Mouse (Mus musculus) urinary bladder, postnatal 25 days (tissue): ENCODE results near the gene Kazn.

ENCODE experiments used
- DNase-seq: peaks from one replicate; pipeline ENCODE4 v3.0.0; 2022; ENCODE audit warnings: low spot score

Gene Kazn

DNA sequence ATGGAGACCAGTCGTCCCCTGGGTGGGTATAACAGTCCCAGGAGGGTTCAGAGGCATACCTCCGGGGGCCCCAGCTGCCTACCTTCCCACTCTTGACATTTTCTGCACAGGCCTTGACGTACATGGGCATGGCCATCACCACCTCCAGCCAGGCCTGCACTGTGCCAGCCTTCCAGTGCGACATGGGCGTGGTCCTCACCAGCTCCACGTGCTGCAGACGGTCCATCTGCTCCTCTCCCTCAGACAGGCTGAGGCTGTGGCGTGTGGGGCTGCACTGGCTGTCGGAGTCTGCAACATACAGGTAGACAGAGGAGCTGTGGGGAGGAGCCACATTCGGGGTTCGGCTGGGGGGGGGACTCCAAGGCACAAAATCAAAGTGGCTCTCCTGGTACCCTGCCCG lies 121.2 kb downstream of the Kazn start:
- DNase-seq, result no peak

DNA sequence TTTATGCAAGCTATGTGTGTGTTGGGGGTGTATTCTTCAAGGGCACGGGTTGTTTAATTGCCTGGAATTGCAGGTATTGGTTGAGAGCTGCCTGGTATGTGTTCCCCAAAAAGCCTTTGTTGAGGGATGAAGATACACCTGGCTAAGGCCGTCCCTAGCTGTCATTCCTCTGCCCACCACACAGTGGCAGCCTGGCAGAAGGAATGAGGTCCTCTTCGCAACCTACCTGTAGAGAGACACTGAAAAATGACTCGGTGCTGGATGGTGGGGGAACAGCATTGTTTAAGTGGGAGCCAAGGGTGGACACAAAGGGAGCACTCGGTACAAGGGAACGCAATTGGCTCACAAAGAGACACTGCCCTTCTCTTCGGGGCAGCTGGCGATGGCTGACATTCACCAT lies 125.9 kb downstream of the Kazn start:
- DNase-seq, result peak; percentile 26

DNA sequence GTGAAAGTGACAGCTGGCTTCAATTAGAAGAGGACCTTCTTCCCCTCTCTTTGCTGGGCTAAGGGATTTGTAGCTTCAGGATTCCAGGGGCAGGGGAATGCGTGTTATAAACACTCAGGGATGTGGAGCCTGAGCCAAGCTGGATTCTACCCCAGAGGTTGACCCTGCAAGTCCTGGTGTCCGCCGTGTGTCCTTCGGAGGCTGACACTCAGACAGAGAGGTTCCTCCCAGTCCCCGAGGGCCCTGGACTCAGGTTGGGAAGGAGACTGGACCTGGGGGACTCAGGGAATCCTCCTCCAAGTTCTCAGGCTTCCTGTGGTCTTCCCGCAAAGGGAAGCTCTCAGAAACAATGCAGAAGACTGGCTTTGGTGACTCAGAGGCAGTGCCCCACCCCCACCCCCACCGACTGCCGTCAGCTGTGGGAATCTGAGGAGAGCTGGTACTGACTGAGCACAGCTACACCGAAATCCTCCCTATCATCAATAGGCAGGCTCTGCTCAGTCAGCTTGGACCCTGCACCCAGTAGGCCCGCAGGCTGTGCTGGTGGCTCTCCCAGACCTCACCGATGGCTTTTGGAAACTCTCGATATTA lies 136.0 kb downstream of the Kazn start:
- DNase-seq, result no peak

DNA sequence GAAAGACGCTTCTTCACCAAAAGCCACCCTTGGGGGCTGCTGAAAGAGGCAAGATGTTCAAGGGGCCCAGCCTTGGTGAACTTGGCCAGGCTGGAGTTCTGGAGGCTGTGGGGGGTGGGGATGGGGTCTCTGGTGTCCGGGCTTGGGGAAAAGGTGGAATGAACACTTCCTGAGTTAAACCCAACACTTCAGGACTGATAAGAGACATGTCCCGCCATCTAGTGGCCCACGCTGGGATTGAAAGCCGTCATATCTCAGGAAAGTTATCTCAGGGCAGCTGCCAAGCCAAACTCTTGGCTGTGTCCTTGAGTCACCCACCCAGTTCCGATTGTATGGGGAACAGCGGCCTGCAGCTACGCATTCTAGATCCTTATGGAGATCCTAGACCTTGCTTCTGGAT lies 140.9 kb downstream of the Kazn start:
- peak; percentile 70 for DNase-seq

DNA sequence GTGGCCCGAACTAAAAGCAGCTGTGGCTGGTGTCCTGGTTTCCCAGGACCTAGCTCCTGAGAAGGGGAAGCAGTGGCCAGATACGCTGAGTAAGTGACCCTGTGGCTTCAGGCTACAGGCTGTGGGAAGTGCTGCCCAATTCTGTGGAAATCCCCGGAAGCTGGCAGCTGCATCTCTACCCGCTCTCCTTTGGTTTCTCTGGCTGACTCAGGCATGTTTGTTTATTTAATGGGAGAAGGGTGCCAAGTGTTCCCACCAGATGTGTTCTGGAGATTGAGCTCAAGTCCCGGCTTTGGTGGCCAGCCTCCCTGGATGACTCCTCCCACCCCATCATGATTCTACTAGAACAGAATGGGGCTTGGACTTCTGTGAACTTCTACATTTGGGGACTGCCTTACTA lies 141.3 kb downstream of the Kazn start:
- peak; percentile 33 for DNase-seq

DNA sequence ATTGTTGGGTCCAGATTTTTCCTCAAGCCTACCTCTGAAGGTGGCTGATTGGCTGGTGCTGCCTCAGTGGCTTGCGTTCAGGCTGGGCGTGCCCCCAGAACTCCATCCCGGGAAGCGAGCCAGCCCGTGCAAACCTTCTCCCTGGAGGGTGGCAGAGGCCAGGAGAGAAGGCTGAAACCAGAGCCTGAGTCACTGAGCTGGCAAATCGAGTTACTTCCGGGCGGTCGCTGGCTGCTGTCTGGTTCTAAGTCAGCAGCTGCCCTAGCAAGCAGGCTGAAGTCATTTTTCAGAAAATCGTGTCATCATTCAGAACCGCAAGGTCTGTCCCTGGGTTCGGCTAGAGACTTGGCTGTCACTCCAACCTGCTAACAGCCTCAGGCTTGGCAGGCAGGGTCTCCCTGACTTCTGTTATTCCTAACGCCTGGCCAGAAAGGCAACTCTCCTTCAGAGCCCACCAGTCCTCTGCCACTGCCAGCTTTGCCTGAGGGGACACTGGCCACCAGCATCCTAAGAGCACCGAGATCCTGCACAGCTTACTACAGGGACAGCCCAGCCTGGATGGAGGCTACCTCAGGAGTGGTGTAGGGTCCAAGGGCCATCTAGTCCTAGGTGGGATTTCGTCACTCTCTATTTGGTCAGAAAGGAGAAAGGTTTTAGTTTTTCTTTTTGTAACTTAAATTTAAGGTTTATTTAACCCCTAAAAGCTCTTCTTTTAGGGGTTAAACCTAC lies 143.5 kb downstream of the Kazn start:
- peak; percentile 65 for DNase-seq

DNA sequence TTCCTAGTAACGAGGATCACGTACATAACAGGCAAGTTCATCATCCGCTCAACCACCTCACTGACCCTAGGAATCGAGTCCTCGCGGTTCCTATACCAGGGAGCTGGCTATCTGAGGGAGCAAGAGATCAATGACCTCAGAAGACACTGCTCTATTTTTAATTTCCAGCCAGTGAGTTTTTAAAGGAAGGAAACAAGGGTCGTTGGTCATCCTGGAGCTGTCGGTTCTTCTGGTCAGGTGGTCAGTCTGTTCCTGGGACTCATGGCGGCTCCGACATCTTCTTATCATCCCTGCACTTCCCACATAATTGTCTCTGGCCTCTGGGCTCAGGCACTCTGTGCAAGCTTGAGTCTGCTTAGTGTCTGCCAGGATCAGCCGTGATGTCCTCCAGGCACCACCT lies 144.8 kb downstream of the Kazn start:
- DNase-seq, result no peak

DNA sequence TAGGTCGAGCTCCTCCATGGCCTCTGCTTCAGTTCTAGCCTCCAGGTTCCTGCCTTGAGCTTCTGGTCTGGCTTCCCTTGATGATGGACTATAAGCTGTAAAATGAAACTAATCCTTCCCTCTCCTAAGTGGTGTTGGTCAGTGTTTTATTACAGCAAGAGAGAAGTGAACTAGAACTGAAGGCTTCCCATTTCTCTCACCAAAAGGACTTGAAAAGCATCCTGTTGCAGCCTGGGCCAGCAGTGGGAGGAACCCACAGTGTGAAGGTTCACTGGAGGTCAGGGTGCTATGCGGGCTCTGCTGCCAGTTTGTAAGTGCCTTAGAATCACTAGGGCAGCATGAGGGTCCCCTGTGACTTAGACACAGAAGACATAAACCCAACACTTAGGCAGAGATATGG lies 148.1 kb downstream of the Kazn start:
- no peak for DNase-seq

DNA sequence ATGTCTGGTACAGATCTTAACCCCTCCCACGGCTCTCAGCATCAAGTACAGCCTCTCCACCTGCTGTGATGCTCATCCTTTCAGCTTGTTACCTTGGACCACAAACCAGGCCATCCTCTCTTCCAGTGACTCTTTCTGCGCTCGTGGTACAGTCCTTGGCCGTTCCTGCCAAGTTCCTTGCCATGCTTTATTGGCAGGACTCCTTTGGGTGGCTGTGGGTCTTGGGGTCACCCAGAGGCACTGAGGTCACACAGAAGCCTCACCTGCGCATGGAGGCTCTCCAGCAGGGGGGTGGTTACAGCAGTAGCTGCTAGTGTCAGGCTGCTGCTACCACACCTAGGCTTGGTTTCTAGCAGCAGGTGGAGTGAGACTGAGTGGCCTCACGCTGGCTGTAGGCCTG lies 149.2 kb downstream of the Kazn start:
- no peak for DNase-seq

DNA sequence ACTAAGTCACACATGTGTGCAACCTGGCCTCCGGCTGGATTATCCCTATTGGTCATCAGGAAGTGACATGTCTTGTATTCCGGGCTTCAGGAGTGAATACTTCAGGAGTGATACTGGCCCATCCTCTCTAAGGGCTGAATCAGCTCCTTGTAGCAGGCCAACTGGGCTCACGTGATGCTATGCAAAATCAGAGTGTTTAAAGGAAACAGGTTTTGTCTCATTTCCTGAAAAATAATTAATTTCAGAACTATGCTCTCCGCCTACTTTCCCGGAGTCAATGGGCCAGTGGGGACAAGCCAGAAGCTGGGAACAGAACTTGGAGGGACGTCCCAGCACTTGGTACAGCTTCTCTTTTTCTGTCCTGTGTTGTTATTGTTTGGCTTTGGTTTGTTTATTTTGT lies 150.4 kb downstream of the Kazn start:
- no peak for DNase-seq

DNA sequence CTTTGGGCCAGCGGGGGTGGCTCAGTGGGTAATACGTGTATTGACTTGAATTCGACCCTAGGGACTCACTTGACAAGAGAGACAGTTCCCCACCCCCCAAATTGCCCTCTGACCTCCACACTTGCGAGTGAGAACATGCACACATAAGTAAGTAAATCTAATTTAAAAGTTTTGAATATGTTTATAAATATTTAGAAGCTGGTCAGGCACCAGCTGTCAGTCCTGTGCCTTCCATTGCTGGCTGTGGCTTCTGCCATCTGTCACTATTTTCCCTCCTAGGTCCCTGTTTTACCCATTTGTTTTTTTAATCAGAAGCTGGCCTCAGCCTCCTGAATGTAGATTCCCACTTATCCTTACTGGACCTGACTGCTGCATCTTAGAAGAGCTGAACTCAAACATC lies 150.8 kb downstream of the Kazn start:
- no peak for DNase-seq

DNA sequence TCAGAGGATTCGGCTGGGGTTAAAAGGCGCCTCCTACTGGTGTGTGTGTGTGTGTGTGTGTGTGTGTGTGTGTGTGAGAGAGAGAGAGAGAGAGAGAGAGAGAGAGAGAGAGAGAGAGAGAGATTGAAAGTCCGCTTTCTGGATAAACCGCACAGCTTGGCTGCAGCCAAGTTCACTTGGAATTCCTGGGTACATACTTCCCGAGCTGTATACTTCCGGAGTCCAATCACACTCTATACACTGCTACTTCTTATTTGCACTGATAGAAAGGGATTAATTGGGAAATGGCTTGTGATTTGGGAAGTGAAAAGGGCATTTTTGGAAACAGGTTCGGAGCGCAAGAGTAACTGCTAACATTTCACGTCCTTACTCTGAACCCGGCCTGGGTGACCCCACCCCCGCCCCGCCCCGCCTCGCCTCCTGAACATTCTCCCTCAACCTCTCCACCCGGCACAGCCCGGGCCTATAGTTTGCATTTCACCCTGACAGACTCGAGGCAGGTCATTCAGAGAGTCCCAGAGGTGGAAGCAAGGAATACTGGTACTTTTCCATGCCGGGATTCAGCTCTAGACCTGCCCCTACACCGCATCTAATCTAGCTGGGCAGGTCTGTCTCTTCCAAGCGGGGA lies 154.2 kb downstream of the Kazn start:
- DNase-seq, result no peak

DNA sequence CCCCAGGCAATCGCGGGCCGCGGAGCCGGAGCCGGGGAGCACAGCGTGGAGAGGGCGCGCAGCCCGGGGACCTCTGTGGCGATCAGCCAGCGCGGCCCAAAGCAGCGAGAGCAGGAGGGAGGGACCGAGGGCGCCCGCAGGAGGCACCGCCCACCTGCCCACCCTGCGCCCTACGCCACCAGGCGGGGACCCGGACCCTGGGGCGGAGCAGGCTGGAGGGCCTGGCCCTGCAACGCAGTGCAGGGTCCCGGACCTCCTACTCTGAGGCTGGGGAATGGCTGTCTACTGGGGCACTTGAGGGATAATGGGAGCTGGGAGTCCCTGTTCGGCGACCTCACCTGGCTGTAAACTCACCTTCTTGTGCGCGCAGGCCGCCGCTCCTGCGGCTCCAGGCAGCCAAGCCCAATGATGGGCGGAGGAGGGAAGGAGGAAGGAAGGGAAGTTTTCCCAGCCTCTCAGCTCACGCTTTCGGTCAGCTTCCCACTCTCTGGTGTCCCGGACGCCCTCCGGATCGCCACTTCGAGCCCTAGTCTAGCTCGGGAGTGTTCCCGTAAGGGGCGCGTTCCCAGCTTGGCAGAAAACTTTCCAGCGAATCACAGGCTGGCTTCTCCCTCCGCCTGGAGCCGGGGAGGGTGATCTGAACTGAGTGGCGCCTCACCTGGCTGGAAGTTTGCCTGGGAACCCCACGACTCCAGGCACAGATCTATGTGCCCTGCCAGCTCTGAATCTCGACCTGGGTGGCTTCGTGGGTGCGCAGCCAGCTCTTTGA lies 154.9 kb downstream of the Kazn start, which contains the start of gene Tmem51:
TSS of gene Tmem51 (minus strand) at position 174 of the 769 bp plus-strand sequence.
- peak; percentile 67 for DNase-seq

DNA sequence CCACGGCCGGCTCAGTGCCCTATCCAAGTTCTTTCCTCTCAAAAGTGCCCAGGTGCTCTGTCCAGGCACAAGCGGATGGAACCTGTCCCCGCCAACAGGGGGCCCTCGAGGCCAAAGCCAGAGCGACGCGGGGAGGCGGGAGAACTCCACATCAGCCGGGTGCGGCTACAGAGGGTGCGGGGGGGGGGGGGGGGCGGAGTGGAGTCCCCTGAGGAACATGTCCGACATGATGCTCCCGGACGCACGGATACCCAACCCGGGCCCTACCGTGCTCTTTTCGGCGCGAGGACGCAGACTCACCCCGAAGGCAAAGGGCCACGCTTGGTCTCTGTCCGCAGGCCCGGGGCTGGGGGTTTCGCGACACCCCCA lies 155.5 kb downstream of the Kazn start:
- DNase-seq, result peak; percentile 82

DNA sequence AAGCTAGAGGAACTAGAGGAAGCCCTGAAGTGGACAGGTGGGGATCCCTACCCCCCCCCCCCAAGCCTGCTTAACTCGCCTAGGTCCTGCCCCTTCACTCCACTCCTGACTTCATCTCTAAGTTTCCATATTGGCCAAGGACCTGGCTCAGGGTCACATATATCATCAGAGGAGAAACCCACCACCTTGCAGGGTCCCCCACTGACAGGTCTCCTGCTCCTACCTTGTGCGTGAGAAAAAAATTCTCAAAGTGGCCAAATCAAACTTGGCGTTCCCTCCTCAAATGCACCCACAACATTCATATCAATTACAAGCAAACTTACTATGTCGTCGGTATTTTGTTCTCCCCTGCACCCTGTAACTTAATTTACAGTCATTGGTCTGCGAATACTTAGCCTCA lies 156.0 kb downstream of the Kazn start:
- no peak for DNase-seq

DNA sequence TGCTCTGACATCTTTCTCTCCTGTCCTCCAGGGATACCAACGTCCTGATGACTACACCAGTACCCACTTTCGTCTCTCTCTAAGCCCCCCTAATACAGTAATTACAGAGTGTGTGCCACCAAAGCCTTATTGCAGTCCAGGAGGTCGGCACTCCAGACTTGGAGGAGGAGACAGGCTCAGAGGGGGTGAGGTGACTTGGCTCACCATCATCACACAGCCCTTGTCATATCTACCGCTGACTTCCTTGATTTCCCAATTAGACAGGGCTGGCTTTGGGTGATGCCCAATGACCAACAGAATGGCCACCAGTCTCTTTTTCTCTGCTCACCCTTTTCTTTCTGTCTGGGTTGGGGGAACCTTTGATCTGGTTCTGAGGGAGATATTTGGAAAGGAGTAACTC lies 156.5 kb downstream of the Kazn start:
- no peak for DNase-seq

DNA sequence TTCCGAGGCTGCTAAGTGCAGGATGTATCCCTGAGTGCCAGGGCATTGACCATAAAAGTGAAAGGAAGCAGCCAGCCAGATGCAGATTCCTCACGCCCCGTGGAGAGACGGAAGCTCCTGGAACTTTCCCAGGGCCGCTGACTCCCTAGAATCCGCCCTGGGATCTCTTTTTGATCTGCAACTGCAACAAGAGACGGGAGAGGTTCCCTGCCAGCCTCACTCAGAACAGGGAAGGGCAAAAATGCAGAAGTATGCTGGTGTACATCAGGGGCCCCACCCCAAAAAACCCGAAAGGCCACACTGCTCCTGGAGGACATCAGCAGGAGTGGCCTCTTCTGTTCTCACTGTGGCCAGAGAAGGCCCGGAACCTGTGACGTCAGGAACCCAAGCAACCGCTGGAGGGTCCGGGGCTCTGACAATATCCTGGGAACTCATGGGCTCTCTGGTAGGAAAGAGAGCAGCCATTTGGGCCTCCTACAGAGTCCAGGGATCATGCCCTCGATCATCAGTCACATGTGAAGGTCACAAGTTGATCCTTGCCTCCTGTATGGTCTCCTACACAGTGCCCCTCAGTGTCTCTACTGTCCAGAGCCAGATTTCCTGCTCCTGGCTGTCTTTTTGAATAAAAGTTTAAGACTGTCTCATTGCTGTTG lies 157.4 kb downstream of the Kazn start:
- DNase-seq, result no peak

DNA sequence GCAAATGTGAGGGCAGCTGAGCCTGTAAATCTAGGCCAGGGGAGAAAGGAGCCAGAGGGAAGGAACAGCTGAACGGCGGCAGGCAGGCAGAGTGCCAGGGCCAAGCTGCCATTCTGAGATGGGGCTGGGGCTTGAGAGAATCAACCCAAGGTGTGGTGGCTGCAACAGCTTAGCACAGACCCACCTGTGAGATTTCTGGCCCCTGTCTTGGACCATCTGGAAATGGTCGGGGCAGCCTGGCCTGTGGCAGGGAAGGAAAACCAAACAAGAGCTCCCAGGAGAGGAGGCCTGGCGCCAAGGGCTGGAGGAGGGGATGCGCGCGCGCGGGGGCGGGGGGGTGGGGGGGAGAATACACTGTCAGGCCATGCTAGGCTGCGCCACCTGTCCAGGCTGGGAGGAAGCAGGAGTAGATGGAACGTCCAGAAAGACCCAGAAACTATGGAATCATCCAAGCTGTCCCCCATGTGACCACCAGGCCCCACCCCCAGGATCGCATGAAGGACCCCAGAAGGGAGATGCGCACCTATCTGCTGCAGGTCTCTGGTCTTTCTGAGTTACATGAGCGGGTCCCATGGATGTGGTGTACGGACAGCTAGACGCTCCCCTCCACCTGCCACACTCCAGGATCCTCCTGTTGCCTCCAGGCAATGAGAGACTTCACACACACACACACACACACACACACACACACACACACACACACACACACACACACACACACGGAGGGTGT lies 158.1 kb downstream of the Kazn start:
- DNase-seq, result no peak

DNA sequence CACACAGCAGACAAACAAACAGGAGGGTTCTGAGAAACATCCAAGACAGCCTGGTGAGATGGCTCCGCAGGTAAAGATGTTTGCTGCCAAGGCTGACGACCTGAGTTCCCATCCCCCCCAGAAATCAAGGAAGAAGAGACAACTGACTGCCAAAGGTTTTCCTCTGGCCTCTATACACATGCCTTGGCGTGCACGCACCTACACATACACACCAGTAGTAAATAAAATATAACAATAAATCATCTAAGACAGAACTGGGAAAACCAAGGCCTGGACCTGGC lies 158.8 kb downstream of the Kazn start:
- no peak for DNase-seq

DNA sequence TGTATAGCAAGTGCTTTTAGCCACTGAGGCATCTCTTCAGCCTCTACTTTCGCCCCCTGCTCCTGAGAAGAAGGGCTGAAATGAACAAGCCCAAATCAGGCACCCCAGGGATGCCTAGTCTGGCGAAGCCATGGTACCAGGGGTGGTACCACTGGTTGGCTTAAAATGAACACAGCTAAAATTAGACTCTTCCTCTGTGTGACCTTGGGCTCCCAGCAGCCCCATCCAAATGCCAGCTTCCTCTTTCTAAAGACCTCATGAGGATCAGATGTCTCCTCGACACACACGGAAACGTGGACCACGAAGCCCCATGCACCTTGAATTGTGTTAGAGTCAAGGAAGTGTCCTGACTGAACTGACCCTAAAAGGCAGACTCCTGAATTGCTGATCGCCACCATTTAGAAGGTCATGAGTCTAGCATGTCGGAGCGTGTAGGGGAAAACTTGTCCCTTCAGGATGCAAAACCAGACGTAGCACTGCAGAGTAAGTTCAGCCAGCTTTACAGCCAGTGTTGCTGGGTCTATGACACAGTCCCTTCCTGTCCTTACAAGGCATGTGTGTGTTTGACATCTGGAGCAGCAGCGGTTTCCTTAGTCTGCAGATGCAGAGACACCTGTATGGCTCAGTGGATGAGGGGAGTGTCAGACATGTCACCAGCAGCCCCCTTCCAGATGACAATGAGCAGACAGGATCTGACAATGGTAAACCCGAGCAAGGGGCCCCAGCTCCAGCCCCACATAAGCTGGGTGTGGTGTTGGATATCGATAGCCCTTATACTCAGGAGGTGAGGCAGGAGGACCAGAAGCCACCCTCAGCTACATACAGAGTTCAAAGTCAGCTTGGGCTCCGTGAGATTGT lies 159.3 kb downstream of the Kazn start:
- DNase-seq, result no peak
